Mouse (Mus musculus) cerebellum, adult 2 months (tissue): ENCODE measurements at regions not wholly inside any gene's neighbourhood (a gene's known extent, or its start where the extent isn't known, plus 50 kb on each side); places are given as distances from the start of the nearest gene placed in this dataset.

Source experiments
- CTCF ChIP-seq: fragments of 200-500 bp; IDR thresholded peaks from 2 replicates; pipeline ENCODE4 v1.5.1; 2011; ENCODE audit warnings: low read depth, mild to moderate bottlenecking, control low read depth, low read length, moderate library complexity, borderline replicate concordance; ENCODE audit not compliant: insufficient read depth
- POLR2A ChIP-seq: fragments of 200-500 bp; IDR thresholded peaks from 2 replicates; pipeline ENCODE4 v1.6.1; 2011; ENCODE audit warnings: low read length, control low read depth, borderline replicate concordance; ENCODE audit not compliant: insufficient read depth

- TF ChIP-seq CTCF: no peak
- TF ChIP-seq POLR2A: no peak
Measured at GRCm38 (mm10) chr3:38544718-38545500, 60.3 kb upstream of the Ankrd50 start.
